Mouse (Mus musculus) ES-E14 (cell line): ENCODE results near the gene Fetub. TPM values are rescaled to one million over a fixed set of nuclear protein-coding genes. Genes with fewer than 3 reads are reported as not detected.
A peak's percentile ranks its signal among the peaks of the same experiment; 100 is the strongest.

Experiments
- DNase-seq: peaks from one replicate; pipeline ENCODE4 v3.0.0-alpha.2; 2013; ENCODE audit warnings: low read depth, low spot score
- H3K27ac ChIP-seq: 2 replicates; pipeline ENCODE4 v1.5.1; 2012; ENCODE audit warnings: low read depth, mild to moderate bottlenecking, low read length, moderate library complexity, mixed read lengths; ENCODE audit not compliant: poor library complexity, insufficient read depth, severe bottlenecking
- H3K36me3 ChIP-seq: 2 replicates; pipeline ENCODE4 v1.6.1; 2012; ENCODE audit warnings: mild to moderate bottlenecking, low read length, moderate library complexity, mixed read lengths; ENCODE audit not compliant: control insufficient read depth, poor library complexity, insufficient read depth, severe bottlenecking
- H3K4me1 ChIP-seq, 2 experiments: fragments of 150-350 bp in 1 of 2; sonication (generic) in 1 of 2; 2 replicates each; pipeline ENCODE4 v1.6.1; 2012; ENCODE audit warnings: low read length in 2 of 2, mild to moderate bottlenecking in 1 of 2, mixed read lengths in 1 of 2; ENCODE audit not compliant: control insufficient read depth in 2 of 2, insufficient read depth in 2 of 2, poor library complexity in 1 of 2
- H3K4me3 ChIP-seq, 2 experiments: fragments of 150-350 bp in 1 of 2; sonication (generic) in 1 of 2; 2 replicates each; pipeline ENCODE4 v1.5.1; 2012; ENCODE audit warnings: low read length in 2 of 2, low read depth in 1 of 2, mild to moderate bottlenecking in 1 of 2, mixed read lengths in 1 of 2; ENCODE audit not compliant: insufficient read depth in 1 of 2, poor library complexity in 1 of 2, severe bottlenecking in 1 of 2
- H3K9ac ChIP-seq: 2 replicates; pipeline ENCODE4 v1.6.1; 2012; ENCODE audit warnings: low read depth, mild to moderate bottlenecking, low read length, mixed read lengths; ENCODE audit not compliant: poor library complexity, insufficient read depth, severe bottlenecking
- H3K9me3 ChIP-seq: fragments of 150-350 bp; sonication (generic); 2 replicates; pipeline ENCODE4 v1.6.1; 2012; ENCODE audit warnings: low read depth, mild to moderate bottlenecking, low read length; ENCODE audit not compliant: control insufficient read depth, insufficient read depth
- CHD2 ChIP-seq: IDR thresholded peaks from 2 replicates; pipeline ENCODE4 v1.6.1; 2014; ENCODE audit warnings: mild to moderate bottlenecking, low read depth, low read length, inconsistent platforms
- HCFC1 ChIP-seq: IDR thresholded peaks from 2 replicates; pipeline ENCODE4 v1.6.1; 2012; ENCODE audit warnings: low read length, inconsistent platforms, borderline replicate concordance; ENCODE audit not compliant: insufficient read depth
- MAFK ChIP-seq: IDR thresholded peaks from 2 replicates; pipeline ENCODE4 v1.6.1; 2014; ENCODE audit warnings: mild to moderate bottlenecking, low read depth, low read length, inconsistent platforms; ENCODE audit not compliant: insufficient read depth
- ZC3H11A ChIP-seq: IDR thresholded peaks from 2 replicates; pipeline ENCODE4 v1.6.1; 2012; ENCODE audit warnings: low read depth, mild to moderate bottlenecking, inconsistent platforms, low read length, borderline replicate concordance
- ZNF384 ChIP-seq: IDR thresholded peaks from 2 replicates; pipeline ENCODE4 v1.6.1; 2012; ENCODE audit warnings: low read depth, low read length, inconsistent platforms
- in situ Hi-C, 2 experiments: fragments of 600-800 bp; cut with MboI; formaldehyde crosslinking; loops; one replicate each; pipeline ENCODE4 v1.15.1; 2025; ENCODE audit warnings: low sequenced_read_pairs in 2 of 2, inconsistent platforms in 1 of 2; ENCODE audit not compliant: unreplicated experiment in 2 of 2
- total RNA-seq: library from RNA; depleted of rRNA; stranded (reverse); fragments of 300-350 nt; gene quantifications from 2 replicates; pipeline ENCODE4 v1.2.3, GENCODE M21; 2012

The Fetub gene
- total RNA-seq, 1 experiment: 3.7 TPM

- no peak for DNase-seq
- TF ChIP-seq MAFK (no peak), CHD2 (no peak), ZC3H11A (no peak), HCFC1 (no peak), ZNF384 (no peak)
- Histone ChIP-seq H3K9ac (no peak overlapping the region), H3K36me3 (no peaks in the 10 kb centered on the region), H3K27ac (no peak overlapping the region), H3K9me3 (no peaks in the 10 kb centered on the region), H3K4me3 (no peak overlapping the region), H3K4me1 (peaks cover 1 to 10% of the 10 kb centered on the region in 2 experiments; a peak in 2 of 4 replicates)
- in situ Hi-C loops: no loop called here
These were observed 28.4 kb upstream of the Fetub start for GRCm38 (mm10) chr16:22889716-22890115.

DNA sequence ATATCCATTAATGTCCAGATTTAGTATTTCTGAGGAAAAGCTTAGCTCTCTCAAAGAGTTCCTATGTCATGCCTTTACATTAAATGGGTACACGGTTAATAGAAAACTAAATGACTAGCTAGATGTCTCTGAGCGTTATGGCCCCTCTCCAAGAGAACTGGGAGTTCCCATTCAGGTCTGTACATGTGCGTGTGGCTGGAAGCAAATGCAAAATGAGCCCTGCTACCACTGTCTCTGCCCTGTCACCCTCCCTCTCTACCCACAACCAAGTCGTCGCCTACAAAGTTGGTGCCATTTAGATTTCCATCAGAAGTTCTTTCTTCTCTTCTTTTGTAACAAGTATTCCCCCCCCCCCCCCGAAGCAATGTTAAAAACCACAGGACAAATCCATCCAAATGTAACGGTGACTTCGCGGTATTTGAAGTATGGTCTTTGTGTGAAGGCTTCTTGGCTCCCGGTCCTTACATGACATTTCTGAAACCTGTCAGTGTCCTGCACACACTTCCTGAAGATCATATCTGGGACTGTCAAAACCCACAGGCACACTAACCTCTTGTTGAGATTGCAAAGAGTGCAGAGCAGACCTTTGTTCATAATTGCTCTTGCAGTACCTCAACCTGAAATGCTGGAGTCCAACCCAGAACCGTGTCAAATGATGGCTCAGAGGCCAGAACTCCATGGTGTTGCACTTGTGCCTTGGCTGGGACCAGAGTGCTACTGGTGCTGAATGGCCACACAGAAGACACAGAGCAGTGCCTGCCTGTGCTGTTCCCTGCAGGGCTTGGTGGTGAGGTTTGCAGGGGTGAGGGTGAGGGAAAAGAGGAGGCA lies 27.2 kb upstream of the Fetub start, which contains the start of gene Ahsg:
Gene Ahsg, plus strand, starts transcription at position 595 of the 828 bp plus-strand sequence.
- in situ Hi-C loops: no loop called here
- H3K27ac ChIP-seq: no peak within 1 kb of the TSS
- no peaks in the 10 kb centered on the region for H3K9me3 ChIP-seq
- H3K9ac ChIP-seq: no peak within 1 kb of the TSS
- DNase-seq: no peak
- H3K4me1 ChIP-seq: peaks cover 0 to 6% of the 10 kb centered on the region in 2 experiments; a peak in 3 of 4 replicates
- H3K36me3 ChIP-seq: no peaks in the 10 kb centered on the region
- TF ChIP-seq CHD2 (no peak), ZNF384 (no peak), MAFK (no peak), ZC3H11A (no peak), HCFC1 (no peak)
- no peak within 1 kb of the TSS for H3K4me3 ChIP-seq

- Histone ChIP-seq H3K4me3 (no peak overlapping the region), H3K9ac (no peak overlapping the region), H3K36me3 (no peaks in the 10 kb centered on the region), H3K9me3 (no peaks in the 10 kb centered on the region), H3K4me1 (peaks cover 0 to 6% of the 10 kb centered on the region in 2 experiments; a peak in 3 of 4 replicates), H3K27ac (no peak overlapping the region)
- no peak for TF ChIP-seq HCFC1
- TF ChIP-seq ZC3H11A: no peak
- TF ChIP-seq ZNF384: no peak
- TF ChIP-seq CHD2: no peak
- TF ChIP-seq MAFK: no peak
- no peak for DNase-seq
- in situ Hi-C loops: no loop called here
These were observed 26.4 kb upstream of the Fetub start for GRCm38 (mm10) chr16:22891733-22892154.

DNA sequence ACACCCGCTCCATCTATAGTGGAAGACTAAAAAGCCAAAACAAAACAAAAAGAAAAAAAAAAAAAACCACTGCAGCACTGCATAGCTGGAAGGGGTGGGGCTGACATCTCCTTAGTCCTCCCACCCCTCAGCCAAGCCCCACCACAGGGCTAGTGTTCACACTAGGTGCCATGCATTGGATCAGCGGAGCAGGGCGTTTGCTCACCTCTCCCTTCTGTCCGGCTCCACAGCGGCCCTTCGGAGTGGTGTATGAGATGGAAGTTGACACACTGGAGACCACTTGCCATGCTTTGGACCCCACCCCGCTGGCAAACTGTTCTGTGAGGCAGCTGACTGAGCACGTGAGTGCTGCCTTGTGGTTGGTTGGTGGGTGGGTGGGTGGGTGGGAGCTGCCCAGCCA lies 24.0 kb upstream of the Fetub start:
- no peaks in the 10 kb centered on the region for H3K36me3 ChIP-seq
- TF ChIP-seq HCFC1: no peak
- peak; percentile 80 for TF ChIP-seq ZNF384
- TF ChIP-seq ZC3H11A: no peak
- no peak overlapping the region for H3K4me3 ChIP-seq
- DNase-seq: peak; percentile 30
- H3K9me3 ChIP-seq: no peaks in the 10 kb centered on the region
- H3K27ac ChIP-seq: no peak overlapping the region
- in situ Hi-C loops: no loop called here
- peaks cover 0 to 6% of the 10 kb centered on the region in 2 experiments; a peak in 3 of 4 replicates for H3K4me1 ChIP-seq
- H3K9ac ChIP-seq: no peak overlapping the region
